Mouse (Mus musculus) bone marrow macrophage, adult 2 months (primary cell): ENCODE data around the gene She.

Experiments used
- CTCF ChIP-seq: IDR thresholded peaks from 2 replicates; pipeline ENCODE4 v1.5.1; 2012; ENCODE audit warnings: low read depth, mild to moderate bottlenecking, low read length, moderate library complexity
- POLR2A ChIP-seq: IDR thresholded peaks from 2 replicates; pipeline ENCODE4 v1.6.1; 2012; ENCODE audit warnings: mild to moderate bottlenecking, low read depth, low read length, borderline replicate concordance

DNA sequence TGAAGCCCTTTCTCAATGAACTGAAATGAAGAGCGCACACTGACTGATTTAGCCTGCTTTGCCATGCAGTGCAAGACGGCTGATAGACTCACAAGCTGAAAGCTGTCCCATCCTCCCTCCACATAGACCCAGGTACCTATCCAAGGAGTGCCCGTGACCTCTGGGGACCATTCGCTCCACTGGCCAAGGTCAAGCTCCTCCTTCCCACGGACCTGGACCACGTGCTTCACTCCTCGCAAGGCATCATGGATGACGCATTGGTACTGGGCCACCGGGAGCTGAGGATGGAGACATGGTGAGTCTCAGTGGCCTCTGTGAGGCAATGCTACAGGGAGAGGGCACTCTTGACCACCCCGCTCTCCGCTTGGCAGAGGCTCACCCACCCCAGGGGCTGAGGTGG, 54.6 kb downstream of the She start:
- TF ChIP-seq POLR2A = no peak
- no peak for TF ChIP-seq CTCF
